Mouse (Mus musculus): ENCODE measurements around the gene Slc25a26. TPM values are rescaled to one million over a fixed set of nuclear protein-coding genes. Genes with fewer than 3 reads are reported as not detected.

The Slc25a26 gene
- polyA plus RNA-seq, 1 experiment from 2014 or later = 7.1 TPM

GRCm38 (mm10) chr6:94565766-94566165 lies 65.6 kb downstream of the Slc25a26 start:
- no peak overlapping the region for H3K27ac ChIP-seq (ENCODE audit: low read depth, low read length)
- ATAC-seq (ENCODE audit: low FRiP score) (no peak), DNase-seq (ENCODE audit: low spot score, missing footprints) (no peak)
- H3K27me3 ChIP-seq (ENCODE audit: control insufficient read depth, insufficient read depth, low read length) = no peaks in the 10 kb centered on the region
- WGBS = 93% methylated on average over 2 of the region's 2 CpGs
- no peak overlapping the region for H3K4me2 ChIP-seq
- H3K4me1 ChIP-seq (ENCODE audit: control insufficient read depth, insufficient read depth, low read length) = no peaks in the 10 kb centered on the region
- H3K9me3 ChIP-seq (ENCODE audit: control insufficient read depth, low read length) = no peaks in the 10 kb centered on the region
- no peaks in the 10 kb centered on the region for H3K36me3 ChIP-seq (ENCODE audit: control insufficient read depth, insufficient read depth, low read length)
- H3K4me3 ChIP-seq (ENCODE audit: low read depth, low read length) = no peak overlapping the region
- H3K9ac ChIP-seq (ENCODE audit: low read length) = no peak overlapping the region

- Histone ChIP-seq H3K36me3 (ENCODE audit: control insufficient read depth, insufficient read depth, low read length) (no peaks in the 10 kb centered on the region), H3K9me3 (ENCODE audit: control insufficient read depth, low read length) (no peaks in the 10 kb centered on the region), H3K4me1 (ENCODE audit: control insufficient read depth, insufficient read depth, low read length) (no peaks in the 10 kb centered on the region), H3K9ac (ENCODE audit: low read length) (no peak overlapping the region), H3K27me3 (ENCODE audit: control insufficient read depth, insufficient read depth, low read length) (no peaks in the 10 kb centered on the region), H3K4me3 (ENCODE audit: low read depth, low read length) (no peak overlapping the region), H3K27ac (ENCODE audit: low read depth, low read length) (no peak overlapping the region), H3K4me2 (no peak overlapping the region)
- no peak for DNase-seq (ENCODE audit: low spot score, missing footprints)
- ATAC-seq (ENCODE audit: low FRiP score) = no peak
- WGBS = 91% methylated on average over 2 of the region's 2 CpGs
These were observed 67.9 kb downstream of the Slc25a26 start for GRCm38 (mm10) chr6:94568040-94568439.

GRCm38 (mm10) chr6:94575526-94576166 lies 75.5 kb downstream of the Slc25a26 start:
- Histone ChIP-seq H3K36me3 (ENCODE audit: control insufficient read depth, insufficient read depth, low read length) (no peaks in the 10 kb centered on the region), H3K27me3 (ENCODE audit: control insufficient read depth, insufficient read depth, low read length) (no peaks in the 10 kb centered on the region), H3K9me3 (ENCODE audit: control insufficient read depth, low read length) (no peaks in the 10 kb centered on the region), H3K4me1 (ENCODE audit: control insufficient read depth, insufficient read depth, low read length) (peaks cover 18% of the 10 kb centered on the region), H3K4me3 (ENCODE audit: low read depth, low read length) (no peak overlapping the region), H3K9ac (ENCODE audit: low read length) (peak overlapping the region; percentile 22; the same call in 1 of the 2 replicates), H3K4me2 (no peak overlapping the region), H3K27ac (ENCODE audit: low read depth, low read length) (peak overlapping the region; percentile 44)
- ATAC-seq (ENCODE audit: low FRiP score) (0 out of 2 replicates have a peak, but pooled peaks have one; percentile 51), DNase-seq (ENCODE audit: low spot score, missing footprints) (peak; percentile 83)
- WGBS = 39% methylated on average over 9 of the region's 9 CpGs

GRCm38 (mm10) chr6:94577991-94578390 lies 77.9 kb downstream of the Slc25a26 start:
- ATAC-seq (ENCODE audit: low FRiP score) = peak; percentile 92
- Histone ChIP-seq H3K27ac (ENCODE audit: low read depth, low read length) (no peak overlapping the region; the same call in 1 of the 2 replicates), H3K27me3 (ENCODE audit: control insufficient read depth, insufficient read depth, low read length) (no peaks in the 10 kb centered on the region), H3K4me1 (ENCODE audit: control insufficient read depth, insufficient read depth, low read length) (peaks cover 18% of the 10 kb centered on the region), H3K9me3 (ENCODE audit: control insufficient read depth, low read length) (no peaks in the 10 kb centered on the region), H3K36me3 (ENCODE audit: control insufficient read depth, insufficient read depth, low read length) (no peaks in the 10 kb centered on the region), H3K4me2 (no peak overlapping the region), H3K4me3 (ENCODE audit: low read depth, low read length) (no peak overlapping the region), H3K9ac (ENCODE audit: low read length) (no peak overlapping the region)
- peak; percentile 89 for DNase-seq (ENCODE audit: low spot score, missing footprints)
- 27% methylated on average over 8 of the region's 8 CpGs for WGBS

GRCm38 (mm10) chr6:94582055-94582454 lies 81.9 kb downstream of the Slc25a26 start:
- ATAC-seq (ENCODE audit: low FRiP score) (no peak), DNase-seq (ENCODE audit: low spot score, missing footprints) (peak; percentile 69)
- WGBS = 94% methylated on average over 9 of the region's 9 CpGs
- Histone ChIP-seq H3K27me3 (ENCODE audit: control insufficient read depth, insufficient read depth, low read length) (no peaks in the 10 kb centered on the region), H3K36me3 (ENCODE audit: control insufficient read depth, insufficient read depth, low read length) (no peaks in the 10 kb centered on the region), H3K4me3 (ENCODE audit: low read depth, low read length) (no peak overlapping the region), H3K4me2 (no peak overlapping the region), H3K9me3 (ENCODE audit: control insufficient read depth, low read length) (no peaks in the 10 kb centered on the region), H3K4me1 (ENCODE audit: control insufficient read depth, insufficient read depth, low read length) (peaks cover 6% of the 10 kb centered on the region; the same call in 1 of the 2 replicates), H3K9ac (ENCODE audit: low read length) (no peak overlapping the region), H3K27ac (ENCODE audit: low read depth, low read length) (no peak overlapping the region)

- no peaks in the 10 kb centered on the region for H3K9me3 ChIP-seq (ENCODE audit: control insufficient read depth, low read length)
- 90% methylated on average over 9 of the region's 9 CpGs for WGBS
- H3K4me3 ChIP-seq (ENCODE audit: low read depth, low read length) = no peak overlapping the region
- ATAC-seq (ENCODE audit: low FRiP score) (no peak), DNase-seq (ENCODE audit: low spot score, missing footprints) (peak; percentile 62)
- H3K4me2 ChIP-seq = no peak overlapping the region
- H3K4me1 ChIP-seq (ENCODE audit: control insufficient read depth, insufficient read depth, low read length) = no peaks in the 10 kb centered on the region
- no peaks in the 10 kb centered on the region for H3K36me3 ChIP-seq (ENCODE audit: control insufficient read depth, insufficient read depth, low read length)
- no peak overlapping the region for H3K9ac ChIP-seq (ENCODE audit: low read length)
- H3K27me3 ChIP-seq (ENCODE audit: control insufficient read depth, insufficient read depth, low read length) = no peaks in the 10 kb centered on the region
- no peak overlapping the region for H3K27ac ChIP-seq (ENCODE audit: low read depth, low read length)
These were observed 84.1 kb downstream of the Slc25a26 start for GRCm38 (mm10) chr6:94584147-94584695.

GRCm38 (mm10) chr6:94584976-94585375 lies 84.8 kb downstream of the Slc25a26 start:
- WGBS = 91% methylated on average over 4 of the region's 4 CpGs
- DNase-seq (ENCODE audit: low spot score, missing footprints) = peak; percentile 77

GRCm38 (mm10) chr6:94588365-94588764 lies 88.2 kb downstream of the Slc25a26 start:
- no peaks in the 10 kb centered on the region for H3K27me3 ChIP-seq (ENCODE audit: control insufficient read depth, insufficient read depth, low read length)
- no peak overlapping the region for H3K27ac ChIP-seq (ENCODE audit: low read depth, low read length)
- no peaks in the 10 kb centered on the region for H3K9me3 ChIP-seq (ENCODE audit: control insufficient read depth, low read length)
- H3K36me3 ChIP-seq (ENCODE audit: control insufficient read depth, insufficient read depth, low read length) = no peaks in the 10 kb centered on the region
- H3K4me1 ChIP-seq (ENCODE audit: control insufficient read depth, insufficient read depth, low read length) = peaks cover 4% of the 10 kb centered on the region
- no peak overlapping the region for H3K4me3 ChIP-seq (ENCODE audit: low read depth, low read length)
- H3K9ac ChIP-seq (ENCODE audit: low read length) = no peak overlapping the region
- peak; percentile 8 for DNase-seq (ENCODE audit: low spot score, missing footprints)
- no peak overlapping the region for H3K4me2 ChIP-seq
- 91% methylated on average over 4 of the region's 4 CpGs for WGBS
- ATAC-seq (ENCODE audit: low FRiP score) = no peak

More at GRCm38 (mm10) chr6:94584976-94585375, 84.8 kb downstream of the Slc25a26 start:
- H3K9ac ChIP-seq (ENCODE audit: low read length) = no peak overlapping the region
- H3K36me3 ChIP-seq (ENCODE audit: control insufficient read depth, insufficient read depth, low read length) = no peaks in the 10 kb centered on the region
- no peak for ATAC-seq (ENCODE audit: low FRiP score)
- H3K27ac ChIP-seq (ENCODE audit: low read depth, low read length) = no peak overlapping the region
- no peaks in the 10 kb centered on the region for H3K27me3 ChIP-seq (ENCODE audit: control insufficient read depth, insufficient read depth, low read length)
- no peak overlapping the region for H3K4me2 ChIP-seq
- no peaks in the 10 kb centered on the region for H3K9me3 ChIP-seq (ENCODE audit: control insufficient read depth, low read length)
- no peak overlapping the region for H3K4me3 ChIP-seq (ENCODE audit: low read depth, low read length)
- no peaks in the 10 kb centered on the region for H3K4me1 ChIP-seq (ENCODE audit: control insufficient read depth, insufficient read depth, low read length)

- no peak overlapping the region for H3K4me2 ChIP-seq
- no peak overlapping the region for H3K9ac ChIP-seq (ENCODE audit: low read length)
- H3K9me3 ChIP-seq (ENCODE audit: control insufficient read depth, low read length) = no peaks in the 10 kb centered on the region
- H3K4me1 ChIP-seq (ENCODE audit: control insufficient read depth, insufficient read depth, low read length) = peaks cover 4% of the 10 kb centered on the region
- H3K4me3 ChIP-seq (ENCODE audit: low read depth, low read length) = no peak overlapping the region
- no peaks in the 10 kb centered on the region for H3K36me3 ChIP-seq (ENCODE audit: control insufficient read depth, insufficient read depth, low read length)
- ATAC-seq (ENCODE audit: low FRiP score) = no peak
- 58% methylated on average over 8 of the region's 8 CpGs for WGBS
- H3K27me3 ChIP-seq (ENCODE audit: control insufficient read depth, insufficient read depth, low read length) = no peaks in the 10 kb centered on the region
- peak; percentile 76 for DNase-seq (ENCODE audit: low spot score, missing footprints)
- no peak overlapping the region for H3K27ac ChIP-seq (ENCODE audit: low read depth, low read length)
These were observed 92.1 kb downstream of the Slc25a26 start for GRCm38 (mm10) chr6:94592243-94592642.

Data from midbrain, embryonic 11.5 days (tissue).